Mouse (Mus musculus) activated CD4-positive, CD25-positive, alpha-beta regulatory T cell, adult 9 weeks (primary cell): Measurements from ENCODE around the gene Lsm6. TPM values are rescaled to one million over a fixed set of nuclear protein-coding genes. Genes with fewer than 3 reads are reported as not detected.

Source experiments
- polyA plus RNA-seq: library from polyadenylated mRNA; unstranded; fragments of 100-300 nt; shearing (Covaris generic); gene quantifications from one replicate; pipeline ENCODE4 v1.2.1, GENCODE M21; 2017

Lsm6 gene
- polyA plus RNA-seq: 174 TPM

DNA sequence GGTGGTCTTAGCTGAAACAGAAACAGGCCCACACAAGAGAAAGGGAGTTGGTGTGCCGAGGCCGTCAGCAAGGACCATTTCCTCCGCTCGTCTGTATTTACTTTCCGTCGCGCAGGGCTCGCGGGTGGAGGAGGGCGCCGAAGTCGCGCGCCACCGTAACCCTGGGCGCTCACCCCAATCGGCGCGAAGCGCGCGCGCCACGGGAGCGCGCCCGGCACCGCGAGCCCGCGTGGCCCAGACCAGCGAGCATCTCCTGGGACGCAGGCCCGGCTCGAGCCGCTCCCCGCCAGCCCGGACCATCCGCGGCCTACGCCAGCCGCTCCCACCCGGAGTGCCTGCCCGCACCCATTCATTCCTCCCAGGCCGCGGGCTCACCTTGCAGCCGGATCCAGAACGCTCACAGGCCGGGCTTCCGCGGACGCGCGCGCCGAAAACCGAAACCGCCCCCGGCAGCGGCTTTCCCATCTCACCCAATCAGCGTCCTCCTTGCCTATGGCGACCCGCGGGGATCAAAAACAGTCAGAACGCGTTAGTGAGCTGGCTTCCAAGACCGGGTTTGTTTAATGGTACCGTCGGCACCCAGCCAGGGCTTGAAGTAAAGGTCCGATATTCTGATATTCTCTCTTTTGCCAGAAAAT is at the start of gene Lsm6:
Lsm6 (minus strand) TSS at position 468 of the 638 bp plus-strand sequence.

Other genes with a start within 250 kb of the Lsm6 start
- gene Zfp827, start 207.3 kb upstream of the Lsm6 start, polyA plus RNA-seq: 6.9 TPM